Mouse (Mus musculus) thymus, postnatal 4 days (tissue): Measurements from ENCODE around the gene Sox6.
A peak's percentile ranks its signal among the peaks of the same experiment; 100 is the strongest.

ENCODE experiments used
- DNase-seq: peaks from one replicate; pipeline ENCODE4 v3.0.0; 2021

Gene Sox6

DNA sequence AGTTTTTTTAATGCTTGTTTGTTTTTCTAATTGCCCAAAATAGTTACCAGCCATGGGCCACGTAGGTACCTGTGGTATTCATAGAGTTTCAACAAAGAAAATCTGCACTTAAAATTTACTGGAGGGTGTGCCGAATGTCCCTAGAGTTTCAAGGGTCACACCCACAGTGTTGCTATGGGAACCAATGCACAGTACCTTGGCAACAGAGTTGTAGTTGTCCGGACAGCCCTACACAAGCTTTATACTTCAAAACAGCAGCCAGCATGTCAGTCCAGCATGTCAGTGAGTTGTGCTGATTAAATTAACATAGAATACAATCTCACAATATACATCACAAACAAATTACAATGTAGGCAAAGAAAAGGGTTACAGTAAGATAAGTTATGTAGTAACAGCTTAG lies 567.1 kb downstream of the Sox6 start:
- DNase-seq: no peak

- no peak for DNase-seq
Observed at GRCm38 (mm10) chr7:115466811-115467210, 571.8 kb downstream of the Sox6 start.

DNA sequence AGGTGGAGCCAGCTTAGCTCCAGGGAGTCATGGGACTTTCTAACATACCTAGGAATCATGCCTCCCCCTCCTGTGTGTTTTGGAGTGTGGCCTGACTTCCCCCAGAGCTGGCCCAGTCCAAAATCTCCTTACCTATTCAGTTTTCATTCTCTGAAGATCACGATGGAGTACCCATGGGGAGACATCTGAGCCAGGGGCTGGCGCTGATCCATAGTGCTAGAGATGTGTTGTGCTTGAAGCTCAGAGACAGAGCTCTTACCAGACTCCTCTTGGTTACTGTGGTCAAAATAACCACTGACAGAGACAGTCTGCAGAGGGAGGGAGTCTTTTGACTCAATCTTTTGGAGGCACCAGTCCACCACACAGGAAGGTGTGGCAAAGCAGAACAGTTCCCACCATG lies 575.2 kb downstream of the Sox6 start:
- no peak for DNase-seq

DNA sequence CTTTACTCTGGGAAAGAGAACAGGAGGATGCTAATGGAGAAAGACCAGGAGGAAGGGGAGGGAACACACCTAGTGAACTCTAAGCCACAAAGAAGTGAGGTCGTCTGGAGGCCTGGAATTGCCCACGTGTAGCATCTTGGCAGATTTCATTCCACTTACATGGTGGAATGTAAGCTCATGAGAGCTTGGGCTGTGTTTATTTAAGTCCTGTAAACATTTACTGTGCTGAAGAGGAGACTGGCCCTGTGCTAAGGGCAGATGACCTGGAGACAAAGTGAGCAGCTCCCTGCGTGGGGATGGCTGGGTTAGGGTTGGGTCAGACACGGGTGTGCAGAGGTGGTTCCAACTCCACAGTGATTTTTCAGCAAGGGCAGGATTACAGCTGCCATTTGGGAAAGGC lies 576.3 kb downstream of the Sox6 start:
- no peak for DNase-seq

- DNase-seq: no peak
Observed at GRCm38 (mm10) chr7:115454988-115455387, 583.6 kb downstream of the Sox6 start.

DNA sequence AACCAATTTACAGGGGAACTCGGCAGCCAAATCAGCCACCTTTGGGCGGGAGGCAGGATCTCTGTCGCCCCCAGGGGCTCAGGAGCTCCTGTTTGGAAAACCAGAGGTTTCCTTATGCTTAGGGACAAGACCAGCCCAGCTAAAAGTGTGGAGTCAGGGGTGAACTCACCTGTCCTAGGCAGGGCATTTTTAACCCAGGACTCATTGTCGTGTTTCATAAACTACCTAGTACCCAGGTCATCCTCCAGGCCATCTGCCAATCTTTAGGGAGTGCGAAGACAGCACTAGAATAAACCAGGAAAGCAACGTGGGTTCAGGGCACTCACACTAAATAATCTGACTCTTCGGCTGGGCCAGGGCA lies 584.9 kb downstream of the Sox6 start:
- no peak for DNase-seq

DNA sequence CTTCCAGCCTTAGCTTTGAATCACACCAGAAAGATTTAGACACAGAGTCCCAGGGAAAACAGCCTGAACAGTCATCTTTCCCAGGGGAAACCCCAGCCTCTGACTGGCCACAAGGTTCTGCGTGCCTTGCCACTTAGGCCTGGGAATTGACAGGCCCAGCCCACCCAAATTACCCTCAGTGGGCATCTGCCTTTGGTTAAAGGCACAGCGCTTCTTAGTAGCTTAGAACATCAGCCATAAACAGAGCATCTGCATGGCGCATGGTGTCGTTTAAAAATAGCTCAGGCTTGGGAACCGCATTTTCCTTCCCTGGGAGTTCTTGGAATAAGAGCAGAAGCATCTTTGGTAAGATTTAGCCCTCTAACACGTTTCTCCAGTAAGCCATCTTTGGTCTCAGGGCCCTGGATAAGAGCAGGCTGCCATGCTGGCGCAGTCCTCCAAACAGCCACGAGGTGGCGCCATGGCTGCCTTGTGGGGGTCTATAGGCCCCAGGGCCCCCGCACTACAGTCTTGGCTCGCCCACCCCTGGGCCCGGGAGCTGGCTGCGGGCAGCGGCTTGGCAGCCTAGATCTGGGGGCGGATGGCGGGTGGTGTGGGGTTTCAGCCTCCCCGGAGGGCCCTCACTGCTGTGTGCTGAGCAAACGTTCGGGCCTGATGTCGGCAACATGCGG lies 585.4 kb downstream of the Sox6 start:
- DNase-seq: peak; percentile 73

GRCm38 (mm10) chr7:115450431-115451195 lies 588.0 kb downstream of the Sox6 start:
- peak; percentile 68 for DNase-seq

GRCm38 (mm10) chr7:115448403-115449025 lies 590.1 kb downstream of the Sox6 start:
- no peak for DNase-seq

- DNase-seq: no peak
Observed at GRCm38 (mm10) chr7:115447091-115447490, 591.5 kb downstream of the Sox6 start.

- DNase-seq: no peak
Observed at GRCm38 (mm10) chr7:115446481-115447016, 592.0 kb downstream of the Sox6 start.

DNA sequence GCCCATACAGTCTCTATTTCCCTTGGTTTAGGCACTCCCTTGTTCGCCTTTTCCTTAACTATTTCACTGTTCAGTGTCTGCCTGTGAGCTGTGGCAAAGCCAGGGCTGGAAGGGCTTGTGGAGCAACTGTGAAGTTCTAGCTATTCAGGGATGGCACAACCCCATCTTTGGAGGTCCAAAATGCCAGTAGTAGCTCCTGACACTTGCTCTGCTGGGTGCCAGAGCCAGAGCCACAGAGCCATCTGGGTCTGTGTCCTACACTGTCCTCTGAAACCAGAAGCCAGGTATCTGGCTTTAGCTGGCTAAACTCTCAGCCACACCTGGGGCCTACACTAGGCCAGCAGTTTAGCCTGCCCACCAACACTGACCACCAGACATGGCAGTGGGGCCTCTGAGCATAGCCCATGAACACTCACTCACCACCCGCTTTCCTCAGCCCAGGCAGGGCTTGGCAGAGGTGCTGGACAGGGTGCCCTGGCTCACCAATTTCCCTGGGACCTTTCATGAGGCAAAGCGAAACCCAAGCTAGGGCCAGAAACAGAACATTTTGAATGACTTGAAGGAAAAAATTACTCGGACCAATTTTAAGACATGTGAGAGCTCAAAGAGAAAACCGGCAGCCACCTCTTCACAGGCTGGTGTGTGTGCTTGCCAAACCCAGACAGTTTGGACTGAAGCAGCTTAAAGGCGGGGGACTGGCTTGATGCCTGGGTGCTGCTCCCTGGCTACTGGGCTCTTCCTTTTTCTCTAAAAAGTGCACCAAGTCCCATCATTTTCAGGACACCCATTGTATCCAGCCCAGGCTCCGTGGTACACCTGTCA lies 612.2 kb downstream of the Sox6 start:
- DNase-seq: no peak

GRCm38 (mm10) chr7:115422828-115423227 lies 615.8 kb downstream of the Sox6 start:
- no peak for DNase-seq

GRCm38 (mm10) chr7:115420960-115421359 lies 617.6 kb downstream of the Sox6 start:
- no peak for DNase-seq
